Mouse (Mus musculus) adrenal gland, postnatal 25 days (tissue): ENCODE results near the gene Brd3os. TPM values are rescaled to one million over a fixed set of nuclear protein-coding genes. Genes with fewer than 3 reads are reported as not detected.

ENCODE experiments used
- microRNA-seq, 2 experiments: library from miRNA; unstranded; fragments of <30 nt; microRNA quantifications; one replicate each; pipeline ENCODE4 v1.2.0; 2021
- total RNA-seq: library from RNA; stranded (reverse); gene quantifications from 2 replicates; pipeline ENCODE4 v1.2.3, GENCODE M21; 2021

Brd3os gene
- total RNA-seq, 1 experiment from 2014 or later: 11.0 TPM

Small RNA genes lying within 50 kb of the gene (microRNA-seq; reads per million reads assigned to microRNA genes)
- gene Gm24049: 0 reads per million in 2 experiments
- gene Mir7578: 0 reads per million in 2 experiments

Other genes starting within 250 kb of the Brd3os start
- 8.3 and 17.7 TPM in 2 replicates for gene Sardh, start 194.0 kb upstream of the Brd3os start, total RNA-seq
- gene Vav2, start 15.3 kb upstream of the Brd3os start, total RNA-seq: 25.0 and 26.8 TPM in 2 replicates
- 81.8 and 110 TPM in 2 replicates for gene Brd3, start 65.3 kb downstream of the Brd3os start, total RNA-seq
- gene Wdr5, start 72.8 kb downstream of the Brd3os start, total RNA-seq: 37.3 and 40.2 TPM in 2 replicates
- 47.8 and 51.5 TPM in 2 replicates for gene Rxra, start 234.1 kb downstream of the Brd3os start, total RNA-seq